Mouse (Mus musculus) liver, adult 2 months (tissue): ENCODE measurements around the gene Tox2.

ENCODE experiments used
- CTCF ChIP-seq: fragments of 200-500 bp; IDR thresholded peaks from 2 replicates; pipeline ENCODE4 v1.5.1; 2011; ENCODE audit warnings: low read depth, low read length, control low read depth
- POLR2A ChIP-seq: fragments of 200-500 bp; IDR thresholded peaks from 2 replicates; pipeline ENCODE4 v1.6.1; 2011; ENCODE audit warnings: low read length, control low read depth; ENCODE audit not compliant: insufficient read depth; ENCODE audit errors: extremely low read depth

DNA sequence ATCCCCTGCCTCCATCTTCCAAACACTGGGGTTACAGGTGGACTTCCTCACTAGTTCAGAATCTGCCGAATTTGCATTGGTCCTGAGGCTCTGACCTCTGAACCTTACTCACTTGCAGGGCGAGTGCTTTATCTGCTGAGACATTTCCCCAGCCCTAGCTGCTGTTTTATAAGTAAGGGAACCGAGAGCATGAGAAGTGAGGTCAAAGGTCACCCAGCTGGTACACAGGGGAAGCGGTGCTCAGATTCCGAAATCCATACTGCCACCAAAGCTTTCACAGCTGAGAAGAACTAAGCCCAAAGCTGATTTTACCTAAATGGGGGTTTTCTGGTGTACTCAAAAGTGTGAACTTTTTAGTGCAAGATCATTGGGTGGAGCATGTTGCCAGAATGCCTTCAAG, 38.9 kb downstream of the Tox2 start:
- no peak for TF ChIP-seq CTCF
- TF ChIP-seq POLR2A = no peak
